Mouse (Mus musculus) R1 (cell line): Measurements from ENCODE around the gene Serpinb9b.
"Not testable (repeated sequence)": the region's sequence is repeated elsewhere in the genome, so short reads cannot be mapped to it uniquely, and the experiment has no call there.

Source experiments
- DNase-seq: peaks from one replicate; pipeline ENCODE4 v3.0.0-alpha.2; 2018; ENCODE audit warnings: low read depth, low spot score

Serpinb9b gene

GRCm38 (mm10) chr13:33027244-33027643, at the start of gene Serpinb9b:
Serpinb9b (plus strand) TSS chr13:33027416.
- DNase-seq, result peak; percentile 93

- DNase-seq, result no peak
These were observed 44.6 kb upstream of the Serpinb9b start for GRCm38 (mm10) chr13:32982556-32983042.

DNA sequence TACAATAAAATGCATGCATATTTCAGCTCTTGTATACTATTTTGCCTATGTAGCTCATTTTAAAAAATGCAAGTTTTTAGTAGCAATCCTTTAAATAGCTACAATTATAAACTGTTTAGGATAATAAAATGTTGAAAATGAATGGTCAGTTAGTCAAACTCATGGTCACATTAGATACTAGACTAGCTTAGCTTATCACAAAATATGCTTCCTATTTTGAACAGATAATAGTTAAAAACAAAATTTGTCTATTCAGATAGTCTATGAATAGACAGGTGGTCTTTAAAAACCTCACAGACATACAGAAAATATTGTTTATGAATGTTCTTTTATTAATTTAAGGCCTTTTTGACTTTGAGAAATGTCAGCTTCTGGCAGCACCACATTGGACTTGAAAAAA, 41.0 kb upstream of the Serpinb9b start:
- no peak for DNase-seq

- peak; percentile 8 for DNase-seq
These were observed 33.9 kb upstream of the Serpinb9b start for GRCm38 (mm10) chr13:32993152-32993893.

GRCm38 (mm10) chr13:32993894-32994242, 33.3 kb upstream of the Serpinb9b start:
- DNase-seq, result peak; percentile 22

- no peak for DNase-seq
These were observed 32.2 kb upstream of the Serpinb9b start for GRCm38 (mm10) chr13:32995051-32995450.

- no peak for DNase-seq
These were observed 25.9 kb upstream of the Serpinb9b start for GRCm38 (mm10) chr13:33001341-33001740.

DNA sequence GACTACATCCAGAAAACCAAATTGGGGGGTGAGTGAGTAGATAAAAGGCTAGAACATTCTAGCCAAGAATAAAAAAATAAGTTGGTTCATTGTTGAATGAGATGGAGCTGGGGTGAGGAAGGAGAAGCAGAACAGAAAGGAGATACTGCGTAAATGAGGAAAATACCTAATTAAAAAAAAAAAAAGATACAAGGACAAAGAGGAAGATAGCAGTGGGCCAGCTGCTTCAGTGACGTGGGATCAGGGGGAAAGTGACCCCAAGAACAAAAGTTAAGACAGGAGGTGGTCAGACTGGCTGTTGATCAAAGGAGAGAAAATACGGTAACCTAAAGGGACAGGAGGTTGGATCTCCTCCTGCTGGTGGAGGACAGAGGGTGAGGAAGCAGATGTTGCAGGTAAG, 24.3 kb upstream of the Serpinb9b start, which contains the start of gene Serpinb9:
Gene Serpinb9, plus strand, starts transcription at position 301 of the 400 bp plus-strand sequence.
- DNase-seq, result no peak

- peak; percentile 9 for DNase-seq
These were observed 23.4 kb upstream of the Serpinb9b start for GRCm38 (mm10) chr13:33003523-33004413.

DNA sequence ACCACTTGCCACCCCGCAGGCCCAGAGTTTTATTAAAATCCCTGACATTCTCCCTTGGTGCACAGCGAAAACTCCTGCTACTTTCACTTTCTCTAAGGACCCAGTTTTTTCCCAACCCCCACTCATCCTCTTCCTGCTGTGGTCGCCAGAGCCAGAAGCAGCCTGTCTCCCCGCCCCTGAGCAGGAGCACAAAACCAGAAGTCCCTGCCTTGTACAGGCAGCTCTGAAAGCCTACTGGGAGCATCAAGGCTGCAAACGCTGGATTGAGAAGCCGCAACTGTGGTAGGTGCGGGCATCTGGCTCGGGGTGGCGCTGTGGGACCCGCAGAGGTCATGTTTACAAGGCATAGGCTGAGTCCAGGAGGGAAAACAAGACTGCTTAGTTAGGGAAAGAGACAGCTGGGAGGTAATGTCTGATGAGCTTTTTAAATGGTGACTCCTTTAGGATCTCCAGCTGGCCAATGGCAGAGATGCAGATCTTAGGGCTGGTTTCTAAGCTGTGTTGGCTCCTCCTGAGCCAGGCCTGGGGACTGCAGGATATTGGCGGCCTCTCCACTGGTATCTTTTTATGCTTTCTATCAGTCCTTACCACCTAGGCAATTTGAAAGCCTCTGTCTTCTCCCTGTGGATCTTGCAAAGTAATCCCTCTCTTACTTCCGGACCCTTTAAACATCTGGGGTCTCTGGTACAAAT, 22.7 kb upstream of the Serpinb9b start:
- DNase-seq, result peak; percentile 92

DNA sequence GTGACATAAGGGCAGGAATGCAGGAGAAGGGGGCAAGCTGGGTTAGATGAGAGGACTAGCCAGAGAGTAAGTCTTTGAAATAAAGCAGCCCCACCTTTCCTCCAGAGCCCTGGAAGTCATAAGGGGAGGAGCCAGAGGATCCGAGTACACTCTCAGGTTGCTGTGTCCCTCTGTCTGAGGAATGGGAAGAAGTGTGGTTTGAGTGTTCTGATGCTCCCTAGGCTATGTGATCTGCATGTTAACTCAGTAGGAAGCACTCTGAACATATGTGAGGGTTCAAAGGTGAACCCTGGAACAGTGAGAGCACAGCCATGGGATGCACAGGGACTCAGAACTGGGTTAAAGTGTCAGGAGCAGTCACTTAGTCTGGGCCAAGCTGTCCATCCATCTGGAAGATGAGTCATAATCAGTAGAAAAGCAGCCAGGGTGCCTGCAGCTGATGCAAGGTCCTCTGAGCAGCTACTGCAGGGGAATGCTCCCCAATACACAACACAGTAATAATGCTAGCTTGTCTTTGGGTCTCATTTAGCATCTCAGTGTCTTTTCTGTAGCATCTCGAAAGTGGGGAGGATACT, 21.6 kb upstream of the Serpinb9b start:
- peak; percentile 8 for DNase-seq

DNA sequence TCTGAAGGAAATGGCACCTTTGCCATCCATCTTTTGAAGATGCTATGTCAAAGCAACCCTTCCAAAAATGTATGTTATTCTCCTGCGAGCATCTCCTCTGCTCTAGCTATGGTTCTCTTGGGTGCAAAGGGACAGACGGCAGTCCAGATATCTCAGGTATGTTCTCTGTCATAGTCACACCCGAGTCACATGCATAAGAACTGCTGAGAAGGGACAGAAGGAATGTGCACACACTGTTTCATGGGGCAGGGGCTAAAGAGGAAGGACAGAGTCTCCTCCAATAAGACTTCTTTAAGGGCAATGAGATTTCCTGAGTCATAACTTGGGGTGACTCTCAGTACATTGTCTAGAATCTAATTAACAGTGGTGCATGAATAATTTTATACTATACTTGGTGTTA, 20.7 kb upstream of the Serpinb9b start:
- no peak for DNase-seq

- no peak for DNase-seq
These were observed 14.8 kb upstream of the Serpinb9b start for GRCm38 (mm10) chr13:33012395-33012794.

GRCm38 (mm10) chr13:33013271-33013670, 13.9 kb upstream of the Serpinb9b start:
- DNase-seq, result no peak

- no peak for DNase-seq
These were observed 4.8 kb upstream of the Serpinb9b start for GRCm38 (mm10) chr13:33022371-33022770.

- peak; percentile 18 for DNase-seq
These were observed 674 bp upstream of the Serpinb9b start for GRCm38 (mm10) chr13:33026427-33027057.

DNA sequence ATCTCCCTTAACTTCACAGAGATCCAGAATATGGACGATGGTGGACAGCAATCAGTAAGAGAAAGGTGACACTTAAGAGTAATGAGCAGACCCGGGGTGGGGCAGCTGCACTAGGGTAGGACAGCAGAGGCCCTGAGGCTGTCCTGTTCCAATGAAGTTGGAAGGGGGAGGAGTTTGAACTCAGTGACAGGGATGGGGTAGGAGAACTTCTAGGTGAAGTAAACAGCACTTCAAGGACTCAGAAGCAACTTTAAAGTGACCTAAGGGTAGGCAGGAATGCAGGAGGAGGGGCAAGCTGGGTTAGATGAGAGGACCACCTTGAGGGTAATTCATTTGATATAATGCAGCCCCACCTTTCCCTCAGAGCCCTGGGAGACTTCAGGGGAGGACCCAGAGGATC, 930 bp downstream of the Serpinb9b start:
- DNase-seq, result peak; percentile 38

GRCm38 (mm10) chr13:33028550-33028949, 1.3 kb downstream of the Serpinb9b start:
- DNase-seq, result peak; percentile 7

DNA sequence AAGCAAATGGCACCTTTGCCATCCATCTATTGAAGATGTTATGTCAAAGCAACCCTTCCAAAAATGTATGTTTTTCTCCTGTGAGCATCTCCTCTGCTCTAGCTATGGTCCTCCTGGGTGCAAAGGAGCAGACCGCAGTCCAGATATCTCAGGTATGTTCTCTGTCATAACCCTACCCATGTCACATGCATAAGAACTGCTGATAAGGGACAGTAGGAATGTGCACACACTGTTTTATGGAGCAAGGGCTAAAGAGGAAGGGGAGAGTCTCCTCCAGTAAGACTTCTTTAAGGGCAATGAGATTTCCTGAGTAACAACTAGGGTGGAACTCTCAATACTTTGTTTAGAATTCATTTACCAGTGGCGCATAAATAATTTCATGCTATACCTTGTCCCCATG, 2.3 kb downstream of the Serpinb9b start:
- not testable (repeated sequence) for DNase-seq

DNA sequence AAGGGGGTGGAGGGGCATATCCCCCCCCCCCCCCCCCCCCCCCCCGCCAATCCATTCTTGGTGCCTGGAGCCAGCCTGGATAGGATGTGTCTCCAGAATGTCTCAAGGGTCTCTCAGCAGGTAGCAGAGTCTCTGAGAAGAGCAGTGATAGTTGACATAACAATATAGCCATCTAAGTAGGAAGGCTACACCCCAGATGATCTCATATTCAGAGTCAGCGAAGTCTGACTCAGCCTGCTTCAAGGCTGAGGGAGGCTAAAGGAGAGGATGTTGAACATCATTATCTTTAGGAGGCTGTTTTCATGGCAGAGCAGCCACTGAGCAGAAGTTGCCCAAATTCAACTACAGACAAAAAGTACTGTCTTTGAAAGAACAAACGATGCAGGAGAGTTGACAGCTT, 3.1 kb downstream of the Serpinb9b start:
- DNase-seq, result peak; percentile 60

- no peak for DNase-seq
These were observed 8.3 kb downstream of the Serpinb9b start for GRCm38 (mm10) chr13:33035506-33035905.
